Mouse (Mus musculus) brain, embryonic 14.5 days (tissue): Measurements from ENCODE around the gene 1700018F24Rik.
"Not testable (repeated sequence)": the region's sequence is repeated elsewhere in the genome, so short reads cannot be mapped to it uniquely, and the experiment has no call there.

Experiments
- CTCF ChIP-seq: fragments of 200-500 bp; IDR thresholded peaks from 2 replicates; pipeline ENCODE4 v1.5.1; 2012; ENCODE audit warnings: inconsistent platforms, mild to moderate bottlenecking, moderate library complexity, borderline replicate concordance; ENCODE audit not compliant: insufficient read depth, insufficient read length; ENCODE audit errors: extremely low read depth
- POLR2A ChIP-seq: fragments of 200-500 bp; IDR thresholded peaks from 2 replicates; pipeline ENCODE4 v1.6.1; 2012; ENCODE audit warnings: mild to moderate bottlenecking, inconsistent platforms, borderline replicate concordance; ENCODE audit not compliant: poor library complexity, insufficient read depth, insufficient read length, severe bottlenecking; ENCODE audit errors: extremely low read depth

GRCm38 (mm10) chr5:145054187-145054586 lies 11.4 kb downstream of the 1700018F24Rik start:
- not testable (repeated sequence) for TF ChIP-seq CTCF, POLR2A
